Mouse (Mus musculus): ENCODE data around the gene Ciart.
"Not testable (repeated sequence)": the region's sequence is repeated elsewhere in the genome, so short reads cannot be mapped to it uniquely, and the experiment has no call there.

Ciart gene

DNA sequence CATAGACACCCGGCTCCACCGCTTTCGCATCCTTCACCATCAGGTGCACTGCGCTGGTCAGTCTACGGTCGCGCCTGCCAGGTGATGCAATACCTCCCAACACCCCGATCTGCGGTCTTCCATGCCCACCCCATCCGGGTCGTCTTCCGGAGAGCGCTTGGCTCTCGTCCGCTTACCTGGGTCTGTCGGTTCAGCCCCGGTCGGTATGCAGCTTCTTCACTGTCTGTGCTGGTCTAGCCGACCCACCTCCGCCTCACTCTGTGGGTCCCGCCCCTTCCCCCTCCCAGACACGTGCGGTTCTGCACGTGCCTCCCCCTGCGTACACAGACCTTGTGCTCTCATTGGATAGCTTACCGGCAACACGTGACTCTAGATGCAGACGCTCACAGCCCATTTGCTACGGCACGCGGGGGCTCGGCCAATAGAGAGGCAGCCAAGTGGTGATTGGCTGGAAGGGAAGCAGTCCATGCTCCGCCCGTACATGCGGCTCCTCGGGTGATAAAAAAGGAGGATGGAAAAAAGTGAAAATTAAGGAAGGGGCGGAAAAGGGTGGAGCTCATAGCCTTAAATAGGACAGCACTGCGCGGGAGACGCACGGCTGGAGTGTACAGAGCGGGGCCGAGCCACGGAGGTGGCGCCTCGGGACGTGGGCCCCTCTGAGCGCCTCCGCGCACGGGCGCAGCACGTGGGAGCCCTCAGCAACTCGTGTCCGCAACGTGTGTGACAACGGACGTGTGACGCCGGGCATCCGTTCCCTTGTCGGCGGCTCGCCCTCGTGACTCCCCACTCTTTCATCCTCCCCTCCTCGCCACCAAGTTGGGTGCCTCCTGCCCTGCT lies at the start of gene Ciart:
Gene Ciart (minus strand): TSS at position 273 of the 837 bp plus-strand sequence.
- peak; percentile 100 for DNase-seq (ENCODE audit: extremely low read depth, low read depth)

- no peak for DNase-seq (ENCODE audit: extremely low read depth, low read depth)
Measured at GRCm38 (mm10) chr3:95931471-95931870, 49.4 kb upstream of the Ciart start.

- DNase-seq (ENCODE audit: extremely low read depth, low read depth): no peak
Measured at GRCm38 (mm10) chr3:95930471-95930789, 48.4 kb upstream of the Ciart start.

DNA sequence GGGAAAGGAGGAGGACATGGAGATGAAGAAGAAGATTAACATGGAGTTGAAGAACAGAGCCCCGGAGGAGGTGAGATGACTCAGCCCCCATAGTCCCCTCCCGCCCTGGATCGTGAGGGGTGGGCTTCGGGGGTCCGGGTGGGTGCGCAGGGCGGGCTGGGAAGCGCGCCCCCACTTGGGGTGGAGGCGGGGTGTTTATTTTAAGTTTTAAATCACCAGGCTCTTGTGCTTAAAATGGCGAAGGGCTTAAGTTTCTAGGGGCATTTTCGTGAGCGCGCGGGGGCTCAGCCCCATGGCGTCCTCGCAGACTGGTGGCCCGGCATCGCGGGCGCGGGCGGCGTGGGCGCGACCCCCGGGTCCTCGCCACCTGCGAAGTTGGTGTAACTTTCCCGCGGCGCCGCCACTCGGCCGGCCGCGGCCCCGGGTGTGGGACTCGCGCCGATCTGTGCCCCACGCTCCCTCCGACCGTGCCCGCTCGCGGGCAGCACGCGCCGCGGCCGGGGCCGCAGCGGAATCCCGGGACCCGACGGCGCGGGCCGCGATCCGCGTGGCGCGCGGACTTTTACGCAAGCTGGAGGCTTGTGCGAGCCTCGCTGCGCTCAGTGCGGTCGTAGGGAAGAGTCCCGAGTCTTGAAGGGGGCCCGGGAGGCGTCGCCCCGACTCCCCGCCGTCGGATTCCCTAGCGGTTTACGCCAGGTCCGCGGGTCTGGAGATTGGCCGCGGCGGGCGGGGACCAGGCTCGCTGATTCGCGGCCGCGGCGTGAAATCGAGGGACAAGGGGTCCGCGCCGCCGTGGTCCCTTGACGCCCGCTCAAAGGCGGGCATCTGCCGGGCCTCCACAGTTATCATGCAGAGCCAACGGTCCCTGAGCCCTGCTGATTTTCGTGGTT lies 47.8 kb upstream of the Ciart start:
- no peak for DNase-seq (ENCODE audit: extremely low read depth, low read depth)

GRCm38 (mm10) chr3:95928658-95929503 lies 46.8 kb upstream of the Ciart start, which contains the start of gene Anp32e:
Gene Anp32e, plus strand, starts transcription at chr3:95929246.
- peak; percentile 100 for DNase-seq (ENCODE audit: extremely low read depth, low read depth)

DNA sequence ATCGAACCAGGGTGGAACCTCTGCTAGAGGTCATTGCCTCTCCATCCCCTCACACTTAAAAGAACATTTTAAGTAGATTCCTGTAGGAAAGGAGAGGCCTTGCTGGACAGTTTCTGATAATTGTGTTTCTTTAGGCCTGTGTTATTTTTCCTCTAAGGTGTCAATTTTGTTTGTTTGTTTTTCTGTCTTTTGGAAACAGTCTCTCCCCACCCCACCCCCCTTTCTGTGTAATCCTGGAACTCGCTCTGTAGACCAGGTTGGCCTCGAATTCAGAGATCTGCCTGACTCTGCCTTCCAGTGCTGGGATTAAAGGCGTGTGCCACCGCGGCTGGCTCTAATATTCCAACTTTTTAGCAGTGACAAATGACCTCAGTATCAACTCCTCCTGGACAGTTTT lies 46.2 kb upstream of the Ciart start:
- DNase-seq (ENCODE audit: extremely low read depth, low read depth): no peak

DNA sequence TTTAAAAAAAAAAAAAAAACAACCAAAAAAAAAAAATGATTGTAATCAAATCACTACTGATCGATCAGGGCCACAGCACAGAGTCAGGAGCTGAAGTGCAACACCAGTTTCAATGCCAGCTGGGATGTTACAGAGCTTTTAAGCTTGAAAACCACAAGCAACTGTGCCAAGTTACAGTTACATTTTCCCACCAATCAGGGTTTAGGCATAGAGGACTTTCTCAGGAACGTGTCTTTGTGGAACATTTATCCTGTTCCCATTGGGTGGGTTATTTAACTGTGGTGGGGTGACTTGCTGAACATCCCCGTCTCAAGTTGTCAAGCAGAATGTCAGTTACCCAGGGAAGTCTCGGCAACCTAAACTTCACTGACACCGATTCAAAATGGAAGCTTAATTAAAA lies 43.0 kb upstream of the Ciart start:
- DNase-seq (ENCODE audit: extremely low read depth, low read depth): no peak

DNA sequence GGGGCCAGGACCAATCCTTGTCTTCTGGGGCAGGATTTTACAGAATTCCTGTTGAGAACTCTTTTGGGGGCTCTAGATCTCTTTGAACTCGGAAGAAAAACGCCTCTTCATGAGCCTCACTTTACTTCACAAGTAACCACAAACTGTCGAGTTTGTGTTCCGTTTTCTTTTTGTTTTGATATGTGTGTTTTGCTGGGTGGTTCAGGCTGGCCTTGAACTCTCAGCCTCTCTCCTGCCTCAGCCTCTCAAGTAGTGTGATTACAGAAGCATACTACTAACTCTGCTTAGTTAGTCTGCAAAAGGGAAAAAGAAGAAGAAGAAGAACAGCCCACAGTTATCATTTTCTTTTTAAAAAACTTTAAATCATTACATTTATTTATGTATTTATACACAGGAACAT lies 42.1 kb upstream of the Ciart start:
- no peak for DNase-seq (ENCODE audit: extremely low read depth, low read depth)

DNA sequence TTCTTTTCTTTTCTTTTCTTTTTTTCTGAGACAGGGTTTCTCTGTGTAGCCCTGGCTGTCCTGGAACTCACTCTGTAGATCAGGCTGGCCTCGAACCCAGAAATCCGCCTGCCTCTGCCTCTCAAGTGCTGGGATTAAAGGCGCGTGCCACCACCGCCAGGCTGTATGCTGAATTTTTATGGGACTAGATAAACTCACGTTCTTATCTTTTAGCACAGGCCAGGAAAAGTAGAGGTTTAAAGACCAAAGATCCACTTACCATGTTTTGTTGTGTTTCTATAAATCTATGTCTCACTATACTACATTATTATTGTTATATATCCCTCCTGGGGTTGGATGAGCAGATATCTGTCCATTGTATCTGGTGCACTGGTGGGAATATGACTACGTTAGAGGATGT lies 41.4 kb upstream of the Ciart start:
- not testable (repeated sequence) for DNase-seq (ENCODE audit: extremely low read depth, low read depth)

GRCm38 (mm10) chr3:95920532-95920931 lies 38.5 kb upstream of the Ciart start:
- DNase-seq (ENCODE audit: extremely low read depth, low read depth): not testable (repeated sequence)

- no peak for DNase-seq (ENCODE audit: extremely low read depth, low read depth)
Measured at GRCm38 (mm10) chr3:95916760-95917159, 34.7 kb upstream of the Ciart start.

DNA sequence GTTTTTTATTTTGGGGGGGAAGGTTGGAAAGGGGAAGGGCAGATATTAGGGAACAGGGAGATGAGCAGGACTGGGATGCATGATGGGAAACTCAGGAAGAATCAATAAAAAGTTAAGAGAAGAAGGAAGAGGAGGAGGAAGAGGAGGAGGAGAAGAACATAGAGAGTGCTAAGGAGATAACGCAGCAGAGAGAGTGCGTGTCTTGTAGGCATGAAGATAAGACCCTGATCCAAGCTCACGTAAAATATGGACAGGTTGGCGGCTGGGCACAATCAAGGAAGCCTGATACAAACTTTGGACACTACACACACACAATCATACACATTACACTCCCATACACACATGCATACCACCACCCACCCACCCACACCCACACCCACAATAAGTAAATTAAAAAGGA lies 32.7 kb upstream of the Ciart start:
- DNase-seq (ENCODE audit: extremely low read depth, low read depth): peak; percentile 32

- no peak for DNase-seq (ENCODE audit: extremely low read depth, low read depth)
Measured at GRCm38 (mm10) chr3:95907613-95908012, 25.6 kb upstream of the Ciart start.

DNA sequence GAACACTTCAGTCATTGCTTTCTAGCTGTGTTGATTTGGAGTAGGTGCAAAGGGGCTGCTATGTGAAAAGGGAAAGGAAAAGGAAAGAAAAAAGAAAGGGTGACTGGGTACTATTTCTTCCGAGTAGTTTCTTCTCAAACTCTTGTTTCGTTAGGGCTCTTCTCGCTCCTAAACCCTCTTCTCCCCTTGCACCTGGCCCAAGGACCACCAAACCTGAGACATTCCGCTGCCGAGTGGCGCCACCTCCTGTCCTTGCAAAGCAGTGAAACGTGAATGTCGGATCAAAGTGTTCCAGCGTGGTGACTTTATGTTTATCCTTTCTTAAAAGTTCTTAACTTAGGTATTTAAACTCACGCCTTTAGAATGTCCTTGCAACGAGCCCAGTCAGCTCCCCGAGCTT lies 24.8 kb upstream of the Ciart start:
- DNase-seq (ENCODE audit: extremely low read depth, low read depth): peak; percentile 78

DNA sequence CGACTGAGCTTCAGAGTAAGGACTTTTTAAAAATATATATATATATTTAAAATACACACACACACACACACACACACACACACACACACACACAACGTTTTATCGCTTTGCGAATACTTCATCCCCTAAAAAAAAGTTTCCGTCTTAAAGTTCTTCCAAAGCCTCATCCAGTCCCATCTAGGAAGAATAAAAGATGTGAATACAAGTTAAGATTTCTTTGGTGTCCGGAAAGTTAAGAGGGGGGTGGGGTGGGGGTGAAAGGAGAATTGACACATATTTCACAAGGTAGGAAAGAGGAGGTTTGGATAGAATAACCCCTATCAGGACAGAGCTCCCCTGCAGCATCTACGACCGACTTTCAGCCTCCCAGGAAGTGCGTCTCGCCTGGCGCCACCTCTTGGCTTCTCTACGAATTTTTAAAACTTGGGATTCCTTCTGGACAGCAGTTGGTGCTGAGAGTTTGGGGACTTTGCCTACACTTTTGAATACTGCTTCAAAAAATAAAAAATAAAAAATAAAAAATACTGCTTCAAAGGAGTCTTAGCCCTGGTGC lies 24.0 kb upstream of the Ciart start:
- DNase-seq (ENCODE audit: extremely low read depth, low read depth): peak; percentile 71

DNA sequence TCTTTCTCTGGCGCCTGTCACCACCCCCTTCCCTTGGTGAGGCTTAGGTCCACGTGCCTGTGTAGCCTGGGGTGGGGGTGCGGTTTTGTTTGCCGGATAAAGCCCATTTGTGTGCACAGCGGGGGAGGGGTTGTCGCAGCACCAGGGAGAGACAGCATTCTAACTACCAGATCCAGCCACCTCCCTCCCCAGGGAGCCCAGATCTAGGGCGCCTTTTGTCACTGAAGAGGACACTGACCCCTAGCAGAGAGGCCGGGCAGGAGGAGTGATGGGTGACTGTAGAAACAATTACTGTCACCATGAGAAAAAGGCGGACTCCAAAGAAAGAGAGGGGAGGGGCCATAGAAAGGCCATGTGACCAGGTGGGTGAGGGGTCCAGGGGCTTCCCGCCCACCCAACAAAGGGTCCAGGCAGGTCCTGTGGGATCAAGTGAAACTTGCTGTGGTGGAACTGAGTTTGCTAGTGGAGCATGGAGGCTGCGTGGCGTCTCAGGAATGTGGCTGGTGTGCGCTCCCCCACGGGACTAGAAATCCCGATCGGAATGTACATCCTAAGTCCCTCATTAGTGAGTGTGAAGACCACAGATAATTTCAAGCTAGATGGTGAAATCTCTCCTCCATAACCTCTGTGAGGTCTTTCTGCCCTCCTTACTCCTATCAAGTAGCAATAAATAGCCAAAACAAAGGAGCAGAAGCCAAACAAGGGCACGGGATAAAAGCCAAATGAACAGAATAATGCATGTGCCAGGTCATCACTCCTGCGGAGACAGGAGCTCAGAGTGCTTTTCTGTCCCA lies 23.3 kb upstream of the Ciart start:
- no peak for DNase-seq (ENCODE audit: extremely low read depth, low read depth)

- no peak for DNase-seq (ENCODE audit: extremely low read depth, low read depth)
Measured at GRCm38 (mm10) chr3:95904568-95904967, 22.5 kb upstream of the Ciart start, which contains the start of gene Car14. Gene Car14, minus strand, starts transcription at chr3:95904691.

- no peak for DNase-seq (ENCODE audit: extremely low read depth, low read depth)
Measured at GRCm38 (mm10) chr3:95903753-95904502, 21.9 kb upstream of the Ciart start.

- DNase-seq (ENCODE audit: extremely low read depth, low read depth): no peak
Measured at GRCm38 (mm10) chr3:95902643-95903042, 20.6 kb upstream of the Ciart start.

DNA sequence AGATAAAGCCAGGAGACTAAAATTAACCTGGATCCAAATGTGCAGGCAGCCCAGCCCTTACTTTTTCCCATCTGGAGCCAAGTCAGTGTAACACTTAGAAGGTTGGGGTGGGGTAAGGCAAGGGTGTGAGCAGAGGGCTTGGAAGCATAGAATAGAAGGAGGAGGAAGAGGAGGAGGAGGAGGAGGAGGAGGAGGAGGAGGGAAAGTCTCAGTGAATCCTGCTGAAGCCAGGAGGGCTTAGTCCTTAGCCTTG lies 20.2 kb upstream of the Ciart start:
- DNase-seq (ENCODE audit: extremely low read depth, low read depth): no peak
